Mouse (Mus musculus): Measurements from ENCODE around the gene Pou2f3. TPM values are rescaled to one million over a fixed set of nuclear protein-coding genes. Genes with fewer than 3 reads are reported as not detected.

The Pou2f3 gene
- polyA plus RNA-seq, 1 experiment, result 0.07 TPM

- WGBS, result 2% methylated on average over 22 of the region's 22 CpGs
- Histone ChIP-seq H3K4me1 (ENCODE audit: control insufficient read depth, insufficient read depth, low read length) (no peaks in the 10 kb centered on the region; the same call in 1 of the 2 replicates), H3K27ac (ENCODE audit: insufficient read depth, low read length) (peak overlapping the region; percentile 58), H3K4me3 (replicated peaks; ENCODE audit: insufficient read depth, low read depth, low read length) (peak overlapping the region; percentile 95), H3K27me3 (ENCODE audit: control insufficient read depth, insufficient read depth, low read length) (no peaks in the 10 kb centered on the region)
- peak in 1 of 2 experiments; percentile 67 for DNase-seq
- no peak for TF ChIP-seq POLR2A (IDR thresholded peaks at IDR 0.05; ENCODE audit: borderline replicate concordance, insufficient read depth, low read length)
- no peak for TF ChIP-seq CTCF (IDR thresholded peaks at IDR 0.05; ENCODE audit: borderline replicate concordance, insufficient read depth, low read depth, low read length)
Observed at GRCm38 (mm10) chr9:43106426-43107186, 103.6 kb downstream of the Pou2f3 start.

- DNase-seq, result peak; percentile 92 to 94
- Histone ChIP-seq H3K4me3 (replicated peaks; ENCODE audit: insufficient read depth, low read depth, low read length) (peak overlapping the region; percentile 95), H3K27me3 (ENCODE audit: control insufficient read depth, insufficient read depth, low read length) (no peaks in the 10 kb centered on the region), H3K27ac (ENCODE audit: insufficient read depth, low read length) (peak overlapping the region; percentile 58), H3K4me1 (ENCODE audit: control insufficient read depth, insufficient read depth, low read length) (no peaks in the 10 kb centered on the region; the same call in 1 of the 2 replicates)
- TF ChIP-seq CTCF (IDR thresholded peaks at IDR 0.05; ENCODE audit: borderline replicate concordance, insufficient read depth, low read depth, low read length) (no peak), POLR2A (IDR thresholded peaks at IDR 0.05; ENCODE audit: borderline replicate concordance, insufficient read depth, low read length) (peak; percentile 48; the same call in 1 of the 2 replicates)
- WGBS, result under 1% methylated on average over 59 of the region's 91 CpGs
Observed at GRCm38 (mm10) chr9:43105664-43106361, 104.4 kb downstream of the Pou2f3 start.

- Histone ChIP-seq H3K27ac (ENCODE audit: insufficient read depth, low read length) (peak overlapping the region; percentile 58), H3K4me3 (replicated peaks; ENCODE audit: insufficient read depth, low read depth, low read length) (peak overlapping the region; percentile 95), H3K27me3 (ENCODE audit: control insufficient read depth, insufficient read depth, low read length) (no peaks in the 10 kb centered on the region; the same call in 1 of the 2 replicates), H3K4me1 (ENCODE audit: control insufficient read depth, insufficient read depth, low read length) (no peaks in the 10 kb centered on the region; the same call in 1 of the 2 replicates)
- no peak for TF ChIP-seq POLR2A (IDR thresholded peaks at IDR 0.05; ENCODE audit: borderline replicate concordance, insufficient read depth, low read length)
- peak; percentile 67 to 70 for DNase-seq
- WGBS, result under 1% methylated on average over 40 of the region's 40 CpGs
Observed at GRCm38 (mm10) chr9:43104873-43105663, 105.1 kb downstream of the Pou2f3 start.

DNA sequence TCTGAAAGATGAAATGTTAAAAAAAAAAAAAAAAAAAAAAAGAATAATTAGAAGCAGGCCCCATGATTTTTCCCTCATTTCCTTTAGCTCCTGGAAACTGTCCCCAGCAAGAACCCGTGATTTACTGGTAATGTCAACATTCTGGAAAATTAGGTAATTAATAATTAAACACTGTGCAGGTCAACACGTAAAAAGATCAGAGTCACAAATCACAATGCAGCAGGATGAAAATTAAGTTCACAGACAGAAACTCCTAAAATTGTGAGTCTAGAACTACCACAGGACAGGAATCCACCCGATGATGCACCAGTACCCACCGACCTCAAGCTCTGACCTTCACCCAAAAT, 105.7 kb downstream of the Pou2f3 start:
- WGBS, result 0% methylated on average over 4 of the region's 4 CpGs
- Histone ChIP-seq H3K27ac (ENCODE audit: insufficient read depth, low read length) (peak overlapping the region; percentile 58; the same call in 1 of the 2 replicates), H3K4me1 (ENCODE audit: control insufficient read depth, insufficient read depth, low read length) (no peaks in the 10 kb centered on the region; the same call in 1 of the 2 replicates), H3K27me3 (ENCODE audit: control insufficient read depth, insufficient read depth, low read length) (no peaks in the 10 kb centered on the region; the same call in 1 of the 2 replicates), H3K4me3 (replicated peaks; ENCODE audit: insufficient read depth, low read depth, low read length) (peak overlapping the region; percentile 95)
- DNase-seq, result no peak
- no peak for TF ChIP-seq CTCF (IDR thresholded peaks at IDR 0.05; ENCODE audit: borderline replicate concordance, insufficient read depth, low read depth, low read length)
- TF ChIP-seq POLR2A (IDR thresholded peaks at IDR 0.05; ENCODE audit: borderline replicate concordance, insufficient read depth, low read length), result no peak

GRCm38 (mm10) chr9:43103675-43104299, 106.4 kb downstream of the Pou2f3 start:
- Histone ChIP-seq H3K27me3 (ENCODE audit: control insufficient read depth, insufficient read depth, low read length) (no peaks in the 10 kb centered on the region; the same call in 1 of the 2 replicates), H3K27ac (ENCODE audit: insufficient read depth, low read length) (no peak overlapping the region), H3K4me1 (ENCODE audit: control insufficient read depth, insufficient read depth, low read length) (no peaks in the 10 kb centered on the region; the same call in 1 of the 2 replicates), H3K4me3 (replicated peaks; ENCODE audit: insufficient read depth, low read depth, low read length) (peak overlapping the region; percentile 50)
- WGBS, result 14% methylated on average over 4 of the region's 4 CpGs
- TF ChIP-seq CTCF (IDR thresholded peaks at IDR 0.05; ENCODE audit: borderline replicate concordance, insufficient read depth, low read depth, low read length), result no peak
- no peak for TF ChIP-seq POLR2A (IDR thresholded peaks at IDR 0.05; ENCODE audit: borderline replicate concordance, insufficient read depth, low read length)
- no peak for DNase-seq

GRCm38 (mm10) chr9:43102931-43103330, 107.2 kb downstream of the Pou2f3 start:
- no peak for TF ChIP-seq CTCF (IDR thresholded peaks at IDR 0.05; ENCODE audit: borderline replicate concordance, insufficient read depth, low read depth, low read length)
- TF ChIP-seq POLR2A (IDR thresholded peaks at IDR 0.05; ENCODE audit: borderline replicate concordance, insufficient read depth, low read length), result no peak
- no peak overlapping the region for H3K27ac ChIP-seq (ENCODE audit: insufficient read depth, low read length)
- H3K4me1 ChIP-seq (ENCODE audit: control insufficient read depth, insufficient read depth, low read length), result no peaks in the 10 kb centered on the region; the same call in 1 of the 2 replicates
- H3K27me3 ChIP-seq (ENCODE audit: control insufficient read depth, insufficient read depth, low read length), result no peaks in the 10 kb centered on the region; the same call in 1 of the 2 replicates
- no peak for DNase-seq
- WGBS, result 86% methylated on average over 2 of the region's 2 CpGs
- H3K4me3 ChIP-seq (replicated peaks; ENCODE audit: insufficient read depth, low read depth, low read length), result peak overlapping the region; percentile 50

All from cerebellum, adult 2 months (tissue).